Mouse (Mus musculus) heart, adult 2 months (tissue): ENCODE measurements around the gene Dusp15.

Experiments
- CTCF ChIP-seq: fragments of 200-600 bp; IDR thresholded peaks from 2 replicates; pipeline ENCODE4 v1.8.1; 2022; ENCODE audit warnings: antibody characterized with exemption, mild to moderate bottlenecking, moderate library complexity
- POLR2A ChIP-seq: fragments of 200-500 bp; IDR thresholded peaks from 2 replicates; pipeline ENCODE4 v1.6.1; 2011; ENCODE audit warnings: mild to moderate bottlenecking, low read depth, low read length, control low read depth; ENCODE audit not compliant: insufficient read depth

GRCm38 (mm10) chr2:152950358-152951064, 987 bp downstream of the Dusp15 start:
- TF ChIP-seq CTCF: no peak
- no peak for TF ChIP-seq POLR2A
